ENCODE assay signal across 15 mouse cellular contexts in genomic region chr4:8207924-8208323, GRCm38 (mm10).
"Had no signal": no experiment of that assay in that cellular context is flagged by ENCODE, and none has a peak within 500 bp of the region (broad histone marks: within the 10 kb centered on the region; RNA-seq: fewer than 3 reads in every experiment).

No protein-coding gene starts in this region.

- H3K9ac ChIP-seq: neural tube, embryonic 15.5 days; stomach, embryonic 15.5 days had no signal

- H3K9me3 ChIP-seq: neural tube, embryonic 15.5 days; stomach, embryonic 15.5 days had no signal

- H3K4me3 ChIP-seq: neural tube, embryonic 15.5 days; stomach, embryonic 15.5 days had no signal

- H3K27me3 ChIP-seq: neural tube, embryonic 15.5 days; stomach, embryonic 15.5 days had no signal

- H3K4me1 ChIP-seq: neural tube, embryonic 15.5 days; stomach, embryonic 15.5 days had no signal

- DNase-seq: retina, postnatal 1 day; right cerebral cortex, adult 18-20 months; right cerebral cortex, postnatal 14 days; right cerebral cortex, postnatal 25 days; right cerebral cortex, postnatal 4 days; spleen, adult 18-20 months; thymus, adult 18-20 months; thymus, adult 2 months; thymus, postnatal 14 days; thymus, postnatal 25 days; thymus, postnatal 36 days; thymus, postnatal 4 days had no signal

- H3K27ac ChIP-seq: neural tube, embryonic 15.5 days; stomach, embryonic 15.5 days; stomach, postnatal 0 days had no signal

- H3K36me3 ChIP-seq: neural tube, embryonic 15.5 days; stomach, embryonic 15.5 days had no signal

- H3K4me2 ChIP-seq: neural tube, embryonic 15.5 days; stomach, embryonic 15.5 days had no signal
